Mouse (Mus musculus): ENCODE data around the gene Bfsp2.

GRCm38 (mm10) chr9:103426425-103426824 lies 53.8 kb downstream of the Bfsp2 start:
- no peak for TF ChIP-seq CTCF (IDR thresholded peaks at IDR 0.05; ENCODE audit: low read depth, low read length)
- TF ChIP-seq POLR2A (IDR thresholded peaks at IDR 0.05; ENCODE audit: extremely low read depth, insufficient read depth, low read length) = no peak
